Mouse (Mus musculus) cerebellum, adult 2 months (tissue): ENCODE data around the gene Elmo1.

Experiments used
- CTCF ChIP-seq: fragments of 200-500 bp; IDR thresholded peaks from 2 replicates; pipeline ENCODE4 v1.5.1; 2011; ENCODE audit warnings: low read depth, mild to moderate bottlenecking, control low read depth, low read length, moderate library complexity, borderline replicate concordance; ENCODE audit not compliant: insufficient read depth
- POLR2A ChIP-seq: fragments of 200-500 bp; IDR thresholded peaks from 2 replicates; pipeline ENCODE4 v1.6.1; 2011; ENCODE audit warnings: low read length, control low read depth, borderline replicate concordance; ENCODE audit not compliant: insufficient read depth

- TF ChIP-seq POLR2A (no peak), CTCF (no peak)
Observed at GRCm38 (mm10) chr13:20185034-20185846, 94.8 kb downstream of the Elmo1 start.
